Mouse (Mus musculus) olfactory bulb, adult 2 months (tissue): ENCODE data around the gene Agps.

Source experiments
- CTCF ChIP-seq: fragments of 200-500 bp; IDR thresholded peaks from 2 replicates; pipeline ENCODE4 v1.5.1; 2012; ENCODE audit warnings: low read depth, mild to moderate bottlenecking, low read length, moderate library complexity; ENCODE audit not compliant: insufficient read depth
- POLR2A ChIP-seq: fragments of 200-500 bp; IDR thresholded peaks from 2 replicates; pipeline ENCODE4 v1.6.1; 2012; ENCODE audit warnings: mild to moderate bottlenecking, low read depth, low read length, moderate library complexity; ENCODE audit not compliant: insufficient read depth

DNA sequence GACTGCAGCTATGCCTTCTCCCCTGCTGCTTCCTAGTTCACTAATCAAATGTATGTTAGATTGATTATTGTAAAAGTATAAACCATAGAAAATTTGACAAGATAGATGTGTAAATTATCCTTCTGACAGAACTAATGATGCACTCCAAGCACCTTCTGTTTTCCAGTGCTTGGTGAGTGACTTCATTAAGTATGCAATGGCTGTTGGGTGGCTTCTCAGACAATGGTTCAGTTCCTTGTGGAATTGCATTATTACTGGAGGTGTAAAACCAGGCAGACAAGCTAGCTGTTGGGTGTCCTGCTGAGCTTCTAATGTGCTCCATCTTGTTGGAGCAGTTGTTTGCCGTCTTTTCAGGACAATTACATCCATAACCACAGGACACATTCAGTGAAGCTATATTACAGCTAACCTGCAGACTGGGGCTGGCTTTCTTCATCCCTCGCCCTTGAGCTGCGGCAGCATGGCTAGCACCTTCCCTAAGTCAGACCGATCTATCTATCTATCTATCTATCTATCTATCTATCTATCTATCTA lies 91.9 kb downstream of the Agps start:
- TF ChIP-seq CTCF (no peak), POLR2A (no peak)
